Mouse (Mus musculus): ENCODE measurements around the gene Nup93.

The Nup93 gene

DNA sequence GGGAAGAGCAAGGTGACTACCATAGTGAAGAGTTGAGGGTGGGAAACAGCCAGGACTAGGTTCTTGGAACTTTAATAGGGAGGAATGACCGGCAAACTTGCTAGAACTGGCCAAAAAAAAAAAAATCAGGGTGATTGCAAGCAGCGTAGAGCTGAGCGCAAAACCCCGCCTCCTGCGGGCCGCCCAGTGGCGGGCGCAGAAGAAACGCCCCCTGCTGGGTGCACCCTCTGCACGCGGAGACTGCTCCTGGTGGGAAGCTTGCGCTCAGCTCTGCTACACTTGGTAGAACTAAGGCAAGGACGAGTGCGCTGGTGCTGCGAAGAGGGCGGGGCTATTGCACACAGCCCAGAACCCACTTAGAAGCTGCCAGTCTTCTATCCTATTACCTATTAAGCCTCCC, 31.2 kb upstream of the Nup93 start:
- in situ Hi-C loops (cut with MboI; ENCODE audit: low pct_unique_long_range_greater_than_20kb in 1 of 2, low sequenced_read_pairs in 2 of 2, unreplicated experiment in 1 of 2), result no loop called here

- in situ Hi-C loops (cut with MboI; ENCODE audit: low pct_unique_long_range_greater_than_20kb in 1 of 2, low sequenced_read_pairs in 2 of 2, unreplicated experiment in 1 of 2), result no loop called here
Observed at GRCm38 (mm10) chr8:94184357-94184843, 30.0 kb upstream of the Nup93 start.

GRCm38 (mm10) chr8:94185791-94186190, 28.6 kb upstream of the Nup93 start:
- in situ Hi-C loops (cut with MboI; ENCODE audit: low pct_unique_long_range_greater_than_20kb in 1 of 2, low sequenced_read_pairs in 2 of 2, unreplicated experiment in 1 of 2), result no loop called here

GRCm38 (mm10) chr8:94186542-94186941, 27.8 kb upstream of the Nup93 start:
- in situ Hi-C loops (cut with MboI; ENCODE audit: low pct_unique_long_range_greater_than_20kb in 1 of 2, low sequenced_read_pairs in 2 of 2, unreplicated experiment in 1 of 2), result no loop called here

GRCm38 (mm10) chr8:94187290-94188002, 26.9 kb upstream of the Nup93 start:
- in situ Hi-C loops (cut with MboI; ENCODE audit: low pct_unique_long_range_greater_than_20kb in 1 of 2, low sequenced_read_pairs in 2 of 2, unreplicated experiment in 1 of 2), result no loop called here

GRCm38 (mm10) chr8:94189275-94190031, 24.9 kb upstream of the Nup93 start:
- in situ Hi-C loops (cut with MboI; ENCODE audit: low pct_unique_long_range_greater_than_20kb in 1 of 2, low sequenced_read_pairs in 2 of 2, unreplicated experiment in 1 of 2), result loop anchor here in 1 of 2 experiments (10.0 kb wide), 1 partner anchor 85 kb away; no protein-coding TSS in a partner anchor

- in situ Hi-C loops (cut with MboI; ENCODE audit: low pct_unique_long_range_greater_than_20kb in 1 of 2, low sequenced_read_pairs in 2 of 2, unreplicated experiment in 1 of 2), result loop anchor here in 1 of 2 experiments (10.0 kb wide), 1 partner anchor 86 kb away; no protein-coding TSS in a partner anchor
Observed at GRCm38 (mm10) chr8:94191101-94191691, 23.2 kb upstream of the Nup93 start.

GRCm38 (mm10) chr8:94192926-94193325, 21.4 kb upstream of the Nup93 start:
- in situ Hi-C loops (cut with MboI; ENCODE audit: low pct_unique_long_range_greater_than_20kb in 1 of 2, low sequenced_read_pairs in 2 of 2, unreplicated experiment in 1 of 2), result loop anchor here in 1 of 2 experiments (10.0 kb wide), 1 partner anchor 88 kb away; no protein-coding TSS in a partner anchor

GRCm38 (mm10) chr8:94194591-94195223, 19.7 kb upstream of the Nup93 start:
- in situ Hi-C loops (cut with MboI; ENCODE audit: low pct_unique_long_range_greater_than_20kb in 1 of 2, low sequenced_read_pairs in 2 of 2, unreplicated experiment in 1 of 2), result loop anchor here in 1 of 2 experiments (10.0 kb wide), 1 partner anchor 90 kb away; no protein-coding TSS in a partner anchor

GRCm38 (mm10) chr8:94199202-94199869, 15.0 kb upstream of the Nup93 start:
- in situ Hi-C loops (cut with MboI; ENCODE audit: low pct_unique_long_range_greater_than_20kb in 1 of 2, low sequenced_read_pairs in 2 of 2, unreplicated experiment in 1 of 2), result loop anchor here in 1 of 2 experiments (10.0 kb wide), 1 partner anchor 95 kb away; no protein-coding TSS in a partner anchor

GRCm38 (mm10) chr8:94204043-94204442, 10.3 kb upstream of the Nup93 start:
- in situ Hi-C loops (cut with MboI; ENCODE audit: low pct_unique_long_range_greater_than_20kb in 1 of 2, low sequenced_read_pairs in 2 of 2, unreplicated experiment in 1 of 2), result loop anchor here (5.0 to 25.0 kb wide), 3 partner anchors 37 to 617 kb away; no protein-coding TSS in a partner anchor

DNA sequence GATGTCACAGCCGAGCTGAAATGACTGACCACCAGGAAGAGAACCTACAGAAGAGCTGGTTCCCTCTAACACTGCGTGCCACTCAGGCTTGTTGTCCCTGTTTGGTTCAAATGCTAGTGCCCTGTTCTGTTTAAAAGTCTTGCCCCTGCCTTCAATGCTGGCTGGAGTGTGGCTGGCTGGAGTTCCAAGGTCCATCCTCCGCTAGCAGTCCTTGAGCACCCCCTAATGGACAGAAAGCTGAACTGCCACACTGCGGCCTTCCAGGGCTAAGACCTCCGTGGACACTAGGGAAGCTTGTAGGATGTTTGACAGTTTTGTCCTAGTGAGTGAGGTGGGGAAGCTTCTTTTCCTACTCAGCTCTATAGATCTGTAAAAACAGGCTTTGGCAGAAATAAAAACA, 8.6 kb upstream of the Nup93 start:
- in situ Hi-C loops (cut with MboI; ENCODE audit: low pct_unique_long_range_greater_than_20kb in 1 of 2, low sequenced_read_pairs in 2 of 2, unreplicated experiment in 1 of 2), result loop anchor here in 1 of 2 experiments (25.0 kb wide), 1 partner anchor 618 kb away; no protein-coding TSS in a partner anchor

DNA sequence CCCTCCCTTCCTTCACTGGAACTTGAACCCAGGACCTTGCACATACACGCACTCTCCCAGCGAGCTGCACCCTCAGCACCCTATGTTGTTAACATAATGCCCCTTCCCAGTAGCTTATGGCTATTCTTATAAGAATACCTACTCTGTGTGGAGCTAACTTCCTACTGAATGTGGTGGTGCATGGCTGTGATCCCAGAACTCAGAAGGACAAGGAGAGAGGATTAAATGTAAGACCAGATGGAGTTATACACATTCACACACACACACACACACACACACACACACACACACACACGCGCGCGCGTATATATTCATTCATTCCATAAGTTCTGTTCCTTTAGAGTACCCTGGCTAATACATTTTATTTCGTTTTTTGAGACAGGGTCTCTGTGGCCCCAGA, 8.1 kb upstream of the Nup93 start:
- in situ Hi-C loops (cut with MboI; ENCODE audit: low pct_unique_long_range_greater_than_20kb in 1 of 2, low sequenced_read_pairs in 2 of 2, unreplicated experiment in 1 of 2), result loop anchor here in 1 of 2 experiments (25.0 kb wide), 1 partner anchor 619 kb away; no protein-coding TSS in a partner anchor

GRCm38 (mm10) chr8:94207491-94207890, 6.9 kb upstream of the Nup93 start:
- in situ Hi-C loops (cut with MboI; ENCODE audit: low pct_unique_long_range_greater_than_20kb in 1 of 2, low sequenced_read_pairs in 2 of 2, unreplicated experiment in 1 of 2), result loop anchor here in 1 of 2 experiments (25.0 kb wide), 1 partner anchor 620 kb away; no protein-coding TSS in a partner anchor

- in situ Hi-C loops (cut with MboI; ENCODE audit: low pct_unique_long_range_greater_than_20kb in 1 of 2, low sequenced_read_pairs in 2 of 2, unreplicated experiment in 1 of 2), result loop anchor here in 1 of 2 experiments (25.0 kb wide), 1 partner anchor 622 kb away; no protein-coding TSS in a partner anchor
Observed at GRCm38 (mm10) chr8:94209639-94210038, 4.7 kb upstream of the Nup93 start.

GRCm38 (mm10) chr8:94210225-94210624, 4.1 kb upstream of the Nup93 start:
- in situ Hi-C loops (cut with MboI; ENCODE audit: low pct_unique_long_range_greater_than_20kb in 1 of 2, low sequenced_read_pairs in 2 of 2, unreplicated experiment in 1 of 2), result loop anchor here in 1 of 2 experiments (25.0 kb wide), 1 partner anchor 623 kb away; no protein-coding TSS in a partner anchor

- in situ Hi-C loops (cut with MboI; ENCODE audit: low pct_unique_long_range_greater_than_20kb in 1 of 2, low sequenced_read_pairs in 2 of 2, unreplicated experiment in 1 of 2), result loop anchor here in 1 of 2 experiments (25.0 kb wide), 1 partner anchor 627 kb away; no protein-coding TSS in a partner anchor
Observed at GRCm38 (mm10) chr8:94213819-94214218, 545 bp upstream of the Nup93 start.

All from mouse embryonic stem cell (cell line).